Mouse (Mus musculus) layer of hippocampus, postnatal 10 days (tissue): ENCODE results near the gene Col7a1. TPM values are rescaled to one million over a fixed set of nuclear protein-coding genes. Genes with fewer than 3 reads are reported as not detected.
A peak's percentile ranks its signal among the peaks of the same experiment; 100 is the strongest.

Experiments used
- DNase-seq, 2 experiments: peaks; one replicate each; pipeline ENCODE4 v3.0.0; 2021; ENCODE audit warnings: low spot score in 2 of 2
- total RNA-seq, 2 experiments: library from RNA; stranded (reverse); gene quantifications; 2 replicates each; pipeline ENCODE4 v1.2.3; 2021

Col7a1 gene
- total RNA-seq, 2 experiments from 2014 or later, result 3.9 to 4.8 TPM

GRCm38 (mm10) chr9:108983209-108983608 lies 29.8 kb downstream of the Col7a1 start:
- DNase-seq, result no peak

- no peak for DNase-seq
Measured at GRCm38 (mm10) chr9:108985710-108986109, 32.3 kb downstream of the Col7a1 start, which contains the start of gene Ucn2. TSS of gene Ucn2 (plus strand) at chr9:108986010.

- no peak for DNase-seq
Measured at GRCm38 (mm10) chr9:108987704-108988350, 34.4 kb downstream of the Col7a1 start.

- DNase-seq, result peak in 1 of 2 experiments; percentile 19
Measured at GRCm38 (mm10) chr9:108989802-108990461, 36.5 kb downstream of the Col7a1 start.

- DNase-seq, result peak; percentile 18 to 38
Measured at GRCm38 (mm10) chr9:108990462-108990820, 37.1 kb downstream of the Col7a1 start.

- DNase-seq, result peak; percentile 81 to 86
Measured at GRCm38 (mm10) chr9:108991428-108992084, 38.2 kb downstream of the Col7a1 start, which contains the start of gene Pfkfb4. TSS of gene Pfkfb4 (plus strand) at chr9:108991778.

- DNase-seq, result no peak
Measured at GRCm38 (mm10) chr9:108992085-108992469, 38.7 kb downstream of the Col7a1 start.

GRCm38 (mm10) chr9:108992620-108993361 lies 39.4 kb downstream of the Col7a1 start:
- DNase-seq, result no peak

- no peak for DNase-seq
Measured at GRCm38 (mm10) chr9:108996411-108996810, 43.0 kb downstream of the Col7a1 start.

GRCm38 (mm10) chr9:108998287-108999166 lies 45.1 kb downstream of the Col7a1 start:
- peak in 1 of 2 experiments; percentile 28 for DNase-seq

- peak in 1 of 2 experiments; percentile 36 for DNase-seq
Measured at GRCm38 (mm10) chr9:108999167-108999526, 45.8 kb downstream of the Col7a1 start.

GRCm38 (mm10) chr9:109000726-109001125 lies 47.3 kb downstream of the Col7a1 start:
- DNase-seq, result peak; percentile 48 to 69

GRCm38 (mm10) chr9:109003201-109003600 lies 49.8 kb downstream of the Col7a1 start:
- peak; percentile 60 to 61 for DNase-seq

GRCm38 (mm10) chr9:109007025-109007780 lies 53.8 kb downstream of the Col7a1 start:
- no peak for DNase-seq

- no peak for DNase-seq
Measured at GRCm38 (mm10) chr9:109008081-109008480, 54.7 kb downstream of the Col7a1 start.

- DNase-seq, result no peak
Measured at GRCm38 (mm10) chr9:109008994-109009635, 55.7 kb downstream of the Col7a1 start.

GRCm38 (mm10) chr9:109009636-109010315 lies 56.4 kb downstream of the Col7a1 start:
- DNase-seq, result no peak

- no peak for DNase-seq
Measured at GRCm38 (mm10) chr9:109010316-109010690, 56.9 kb downstream of the Col7a1 start.

GRCm38 (mm10) chr9:109015397-109015796 lies 62.0 kb downstream of the Col7a1 start:
- DNase-seq, result no peak
